Mouse (Mus musculus): Measurements from ENCODE around the gene Sprn. TPM values are rescaled to one million over a fixed set of nuclear protein-coding genes. Genes with fewer than 3 reads are reported as not detected.

The Sprn gene
- polyA plus RNA-seq, 1 experiment from 2014 or later = 1.3 TPM

DNA sequence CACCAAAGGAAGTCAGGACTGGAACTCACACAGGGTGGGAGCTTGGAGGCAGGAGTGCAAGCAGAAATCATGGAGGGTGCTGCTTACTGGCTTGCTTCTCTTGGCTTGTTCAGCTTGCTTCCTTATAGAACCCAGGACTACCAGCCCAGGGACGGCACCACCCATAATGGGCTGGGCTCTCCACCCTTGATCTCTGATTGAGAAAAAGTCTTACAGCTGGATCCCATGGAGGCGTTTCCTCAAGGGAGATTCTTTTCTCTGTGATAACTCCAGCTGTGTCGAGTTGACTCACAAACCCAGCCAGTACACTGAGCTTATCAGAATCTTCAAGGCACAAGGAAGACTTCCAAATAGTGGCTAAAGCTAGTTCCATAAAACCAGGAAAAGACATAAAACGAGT is 31.9 kb downstream of the Sprn start:
- no peak for ATAC-seq (ENCODE audit: insufficient number of reproducible peaks, low FRiP score, low TSS enrichment, low read depth)
- no peaks in the 10 kb centered on the region for H3K36me3 ChIP-seq
- H3K9me3 ChIP-seq (replicated peaks) = no peaks in the 10 kb centered on the region
- no peak overlapping the region for H3K4me2 ChIP-seq (replicated peaks)
- peaks cover 16% of the 10 kb centered on the region for H3K4me1 ChIP-seq
- H3K4me3 ChIP-seq (replicated peaks) = no peak overlapping the region
- 0 out of 2 replicates have a peak, but pooled peaks cover 3% of the 10 kb centered on the region for H3K27me3 ChIP-seq
- no peak overlapping the region for H3K27ac ChIP-seq (replicated peaks)
- WGBS = 33% methylated on average over 4 of the region's 4 CpGs
- no peak overlapping the region for H3K9ac ChIP-seq

DNA sequence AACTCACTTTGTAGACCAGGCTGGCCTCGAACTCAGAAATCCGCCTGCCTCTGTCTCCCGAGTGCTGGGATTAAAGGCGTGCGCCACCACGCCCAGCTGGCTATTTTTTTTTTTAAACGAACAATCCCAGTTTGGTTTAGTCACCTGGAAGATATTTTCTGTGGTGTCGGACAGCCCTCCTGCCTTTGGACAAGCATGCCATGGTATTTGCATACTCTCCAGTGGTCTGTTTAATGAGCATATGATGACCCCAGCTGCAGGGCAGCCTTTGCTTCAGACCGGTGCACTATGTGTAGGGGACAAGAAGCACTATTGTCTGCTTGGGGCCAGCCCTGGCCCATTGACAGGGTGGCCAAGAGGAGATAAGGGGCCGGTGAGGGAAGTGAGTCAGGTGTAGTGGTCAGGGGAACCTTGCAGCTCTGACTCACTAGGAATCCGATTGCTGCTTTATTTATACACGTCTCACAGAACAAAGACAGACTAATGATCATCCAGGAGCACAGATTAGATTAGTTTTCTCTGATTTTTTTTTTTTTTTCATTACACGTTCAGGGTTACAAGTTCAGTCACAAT is 33.3 kb downstream of the Sprn start:
- ATAC-seq (ENCODE audit: insufficient number of reproducible peaks, low FRiP score, low TSS enrichment, low read depth) = no peak
- Histone ChIP-seq H3K36me3 (no peaks in the 10 kb centered on the region), H3K9me3 (replicated peaks) (no peaks in the 10 kb centered on the region), H3K9ac (no peak overlapping the region), H3K27me3 (0 out of 2 replicates have a peak, but pooled peaks cover 3% of the 10 kb centered on the region), H3K27ac (replicated peaks) (no peak overlapping the region), H3K4me2 (replicated peaks) (no peak overlapping the region), H3K4me3 (replicated peaks) (no peak overlapping the region), H3K4me1 (peaks cover 9% of the 10 kb centered on the region; the same call in 1 of the 2 replicates)
- WGBS = 73% methylated on average over 13 of the region's 13 CpGs

DNA sequence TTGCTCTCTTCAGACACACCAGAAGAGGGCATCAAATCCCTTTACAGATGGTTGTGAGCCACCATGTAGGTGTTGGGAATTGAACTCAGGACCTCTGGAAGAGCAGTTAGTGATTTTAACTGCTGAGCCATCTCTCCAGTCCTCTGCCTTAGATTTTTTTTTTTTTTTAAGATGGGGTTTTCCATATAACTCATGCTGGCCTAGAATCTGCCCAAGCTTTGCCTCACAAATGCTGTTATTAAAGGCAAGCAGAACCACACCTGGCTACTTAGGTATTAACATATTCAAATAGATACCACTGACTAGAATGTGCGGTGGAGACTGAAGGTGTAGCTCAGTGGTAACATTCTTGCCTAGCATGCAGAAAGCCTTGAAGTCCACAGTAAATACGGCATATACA is 34.2 kb downstream of the Sprn start:
- Histone ChIP-seq H3K27ac (replicated peaks) (no peak overlapping the region), H3K9me3 (replicated peaks) (no peaks in the 10 kb centered on the region), H3K4me3 (replicated peaks) (no peak overlapping the region), H3K9ac (no peak overlapping the region), H3K27me3 (0 out of 2 replicates have a peak, but pooled peaks cover 3% of the 10 kb centered on the region), H3K36me3 (no peaks in the 10 kb centered on the region), H3K4me2 (replicated peaks) (no peak overlapping the region), H3K4me1 (0 out of 2 replicates have a peak, but pooled peaks cover 6% of the 10 kb centered on the region)
- 92% methylated on average over 2 of the region's 2 CpGs for WGBS
- no peak for ATAC-seq (ENCODE audit: insufficient number of reproducible peaks, low FRiP score, low TSS enrichment, low read depth)

DNA sequence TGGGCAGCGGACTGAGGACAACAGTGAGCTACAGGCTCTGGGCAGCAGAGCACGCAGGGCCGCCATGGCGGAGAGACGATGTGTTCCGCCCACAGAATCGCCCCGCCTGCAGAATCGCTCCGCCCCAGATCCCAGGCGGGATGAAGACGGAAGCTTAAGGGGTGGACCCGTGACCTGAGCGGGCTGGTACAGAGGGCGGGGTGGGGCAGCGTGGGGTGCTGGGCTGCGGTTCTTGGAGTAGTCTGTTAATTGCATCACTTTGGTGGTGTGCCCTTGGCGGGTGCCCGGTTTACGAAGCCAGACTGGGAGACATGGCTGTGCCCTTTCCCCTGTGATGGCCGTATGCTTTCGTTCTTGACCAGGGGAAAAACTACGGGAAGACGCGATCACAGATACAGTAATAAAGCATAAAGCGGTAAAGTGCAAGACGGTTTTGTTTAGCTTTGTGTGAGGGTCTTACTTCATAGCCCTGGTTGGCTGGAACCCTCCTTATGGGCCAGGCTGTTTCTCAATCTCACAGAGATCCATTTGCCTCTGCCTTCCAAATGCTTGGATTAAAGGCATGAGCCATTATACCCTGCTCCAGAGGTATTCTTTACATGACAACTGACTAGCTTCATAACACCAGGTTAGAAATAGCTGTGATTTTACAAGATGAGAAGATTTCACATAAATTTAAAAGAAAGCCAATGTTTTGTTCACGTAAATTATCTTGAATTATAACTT is 38.2 kb downstream of the Sprn start, which contains the start of gene Echs1:
Echs1 (minus strand) TSS at position 148 of the 726 bp plus-strand sequence.
- no peaks in the 10 kb centered on the region for H3K4me1 ChIP-seq
- peak within 1 kb of the TSS; percentile 72 for H3K9ac ChIP-seq
- H3K9me3 ChIP-seq (replicated peaks) = no peaks in the 10 kb centered on the region
- peak within 1 kb of the TSS; percentile 78 for H3K4me3 ChIP-seq (replicated peaks)
- H3K36me3 ChIP-seq = peaks cover 14% of the 10 kb centered on the region
- H3K27ac ChIP-seq (replicated peaks) = peak within 1 kb of the TSS; percentile 91
- H3K4me2 ChIP-seq (replicated peaks) = peak within 1 kb of the TSS; percentile 82
- WGBS = 4% methylated on average over 28 of the region's 28 CpGs
- 0 out of 2 replicates have a peak, but pooled peaks cover 2% of the 10 kb centered on the region for H3K27me3 ChIP-seq
- peak; percentile 92 for ATAC-seq (ENCODE audit: insufficient number of reproducible peaks, low FRiP score, low TSS enrichment, low read depth)

DNA sequence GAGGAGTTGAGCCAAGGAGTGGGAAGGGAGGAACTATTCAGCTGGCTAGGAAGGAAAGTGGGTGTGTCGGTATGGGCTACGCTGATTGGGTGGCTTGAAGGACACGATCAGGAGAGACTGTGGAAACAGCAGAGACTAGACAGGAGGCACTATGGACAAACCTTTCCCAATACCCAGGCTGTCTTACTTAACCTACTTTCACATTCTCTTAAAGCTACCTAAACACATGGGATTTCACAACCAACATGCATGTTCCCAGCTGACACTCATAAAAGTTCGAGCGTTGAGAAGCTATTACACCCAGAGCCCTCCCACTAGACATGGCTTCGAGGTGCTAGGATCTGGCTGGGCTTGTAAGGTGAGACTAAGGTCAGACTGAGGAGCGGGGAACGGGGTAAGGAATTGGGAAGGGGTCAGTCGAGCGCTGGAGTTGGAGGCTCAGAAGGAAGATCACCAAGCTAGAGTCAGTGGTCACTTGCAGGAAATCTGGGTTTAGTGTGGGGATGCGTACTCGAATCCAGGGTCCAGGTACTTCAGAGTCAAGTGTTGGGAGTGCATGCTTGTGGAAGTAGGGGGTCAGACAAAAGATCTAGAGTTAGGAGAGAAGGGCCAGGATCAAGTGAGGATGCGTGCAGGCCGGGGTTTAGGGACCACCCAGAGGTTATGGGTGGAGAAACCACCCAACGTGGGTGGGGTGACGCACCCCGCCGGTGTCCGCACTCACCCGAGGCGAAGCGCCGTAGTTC is 38.9 kb downstream of the Sprn start, which contains the start of gene Paox:
Paox (plus strand) TSS at position 217 of the 746 bp plus-strand sequence.
- Histone ChIP-seq H3K4me3 (replicated peaks) (peak within 1 kb of the TSS; percentile 78), H3K9ac (peak within 1 kb of the TSS; percentile 72), H3K36me3 (peaks cover 21% of the 10 kb centered on the region), H3K4me1 (no peaks in the 10 kb centered on the region), H3K27me3 (no peaks in the 10 kb centered on the region), H3K9me3 (replicated peaks) (no peaks in the 10 kb centered on the region), H3K4me2 (replicated peaks) (peak within 1 kb of the TSS; percentile 82), H3K27ac (replicated peaks) (peak within 1 kb of the TSS; percentile 91)
- WGBS = 1% methylated on average over 23 of the region's 23 CpGs
- ATAC-seq (ENCODE audit: insufficient number of reproducible peaks, low FRiP score, low TSS enrichment, low read depth) = peak; percentile 70

DNA sequence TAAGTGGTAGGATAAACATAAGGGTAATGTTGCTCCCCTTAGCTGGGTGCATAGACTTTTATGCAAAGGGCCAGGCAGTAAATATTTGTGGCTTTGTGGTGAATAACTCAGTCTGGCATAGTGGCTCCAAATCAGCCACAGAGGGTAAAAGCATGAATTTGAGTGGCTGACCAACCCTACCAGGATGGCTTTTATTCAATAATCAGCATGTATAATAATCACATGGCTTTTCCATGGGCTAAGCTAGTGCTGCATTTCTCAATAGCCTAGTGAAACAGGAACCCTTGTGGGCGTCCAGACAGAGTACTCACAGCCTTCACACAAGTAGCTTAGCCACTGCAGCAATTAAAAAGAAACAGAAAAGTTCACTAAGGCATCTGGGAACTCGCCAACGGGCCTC is 42.7 kb downstream of the Sprn start:
- WGBS = 61% methylated on average over 3 of the region's 3 CpGs
- H3K4me3 ChIP-seq (replicated peaks) = no peak overlapping the region
- no peak overlapping the region for H3K27ac ChIP-seq (replicated peaks)
- no peaks in the 10 kb centered on the region for H3K27me3 ChIP-seq
- peak; percentile 49; the same call in 1 of the 2 replicates for ATAC-seq (ENCODE audit: insufficient number of reproducible peaks, low FRiP score, low TSS enrichment, low read depth)
- H3K9me3 ChIP-seq (replicated peaks) = no peaks in the 10 kb centered on the region
- H3K9ac ChIP-seq = no peak overlapping the region
- no peaks in the 10 kb centered on the region for H3K4me1 ChIP-seq
- H3K4me2 ChIP-seq (replicated peaks) = no peak overlapping the region
- peaks cover 58% of the 10 kb centered on the region for H3K36me3 ChIP-seq

DNA sequence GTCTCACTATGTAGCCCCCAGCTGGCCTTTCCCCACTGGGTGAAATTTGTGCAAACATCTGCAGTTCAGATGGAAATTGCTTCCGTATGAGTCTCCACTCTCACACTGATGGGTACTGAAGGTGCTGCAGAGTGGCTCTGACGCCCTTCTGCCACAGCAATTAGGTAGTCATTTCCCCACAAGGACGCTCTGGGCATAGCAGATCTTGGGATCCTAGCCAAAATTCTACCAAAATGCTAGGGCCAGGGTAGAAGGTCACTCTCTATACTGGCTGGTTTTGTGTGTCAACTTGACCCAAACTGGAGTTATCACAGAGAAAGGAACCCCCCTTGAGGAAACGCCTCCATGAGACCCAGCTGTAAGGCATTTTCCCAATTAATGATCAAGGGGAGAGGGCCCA is 50.7 kb downstream of the Sprn start:
- WGBS = 72% methylated on average over 4 of the region's 4 CpGs

DNA sequence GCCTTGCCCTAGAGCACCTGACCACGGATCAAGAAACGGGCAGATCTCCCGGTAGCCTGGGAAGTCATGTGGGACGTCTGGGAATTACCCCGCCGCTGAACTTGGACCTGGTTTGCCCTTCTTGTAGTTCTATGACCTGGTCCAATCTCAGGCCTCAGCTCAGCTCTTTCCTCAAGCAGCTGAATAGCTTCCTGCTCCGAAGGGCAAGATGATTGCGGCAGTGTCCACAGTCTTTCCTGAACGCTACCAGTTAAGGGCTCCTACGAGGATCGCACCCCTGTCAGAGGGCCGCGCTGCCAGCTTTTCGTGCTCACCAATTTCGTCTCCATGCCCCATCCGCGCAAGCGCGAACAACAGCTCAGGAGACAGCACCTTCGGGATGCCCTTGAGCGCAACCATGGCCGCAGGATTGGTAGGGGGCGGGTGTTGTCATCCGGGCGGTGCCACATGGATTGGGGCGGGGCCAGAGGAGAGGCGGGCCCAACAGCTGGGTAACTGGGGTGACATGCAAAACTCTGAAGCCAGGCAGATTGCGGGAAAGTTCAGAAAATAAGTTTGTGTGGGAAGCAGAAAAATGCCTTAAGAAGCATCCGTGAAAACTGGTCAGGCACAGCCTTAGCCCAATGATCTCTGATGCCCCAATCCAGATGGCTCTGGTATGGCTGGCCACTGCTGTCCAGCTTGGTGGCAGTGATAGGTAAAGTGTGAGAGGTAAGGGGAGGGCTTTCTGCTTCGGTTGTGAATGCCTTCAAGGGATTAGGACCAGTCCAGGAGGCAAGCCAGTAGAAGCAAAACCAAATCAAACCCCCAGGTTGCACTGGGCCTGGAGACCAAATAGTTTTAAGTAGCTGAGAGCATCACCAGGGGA is 52.5 kb downstream of the Sprn start, which contains the start of gene Fuom:
Fuom (minus strand) TSS at position 449 of the 868 bp plus-strand sequence.
- H3K27ac ChIP-seq (replicated peaks) = no peak within 1 kb of the TSS
- peak within 1 kb of the TSS; percentile 49 for H3K4me3 ChIP-seq (replicated peaks)
- peak; percentile 86 for ATAC-seq (ENCODE audit: insufficient number of reproducible peaks, low FRiP score, low TSS enrichment, low read depth)
- H3K4me2 ChIP-seq (replicated peaks) = peak within 1 kb of the TSS; percentile 78
- no peaks in the 10 kb centered on the region for H3K9me3 ChIP-seq (replicated peaks)
- no peaks in the 10 kb centered on the region for H3K27me3 ChIP-seq
- H3K36me3 ChIP-seq = peaks cover 19% of the 10 kb centered on the region
- H3K9ac ChIP-seq = peak within 1 kb of the TSS; percentile 35; the same call in 1 of the 2 replicates
- WGBS = 2% methylated on average over 30 of the region's 30 CpGs
- peaks cover 12% of the 10 kb centered on the region for H3K4me1 ChIP-seq

More for the DNA sequence above, 50.7 kb downstream of the Sprn start:
- H3K36me3 ChIP-seq = peaks cover 36% of the 10 kb centered on the region
- no peak overlapping the region for H3K4me2 ChIP-seq (replicated peaks)
- H3K9ac ChIP-seq = no peak overlapping the region
- H3K27ac ChIP-seq (replicated peaks) = no peak overlapping the region
- no peaks in the 10 kb centered on the region for H3K27me3 ChIP-seq
- H3K9me3 ChIP-seq (replicated peaks) = no peaks in the 10 kb centered on the region
- H3K4me3 ChIP-seq (replicated peaks) = no peak overlapping the region
- peaks cover 12% of the 10 kb centered on the region for H3K4me1 ChIP-seq
- ATAC-seq (ENCODE audit: insufficient number of reproducible peaks, low FRiP score, low TSS enrichment, low read depth) = no peak

DNA sequence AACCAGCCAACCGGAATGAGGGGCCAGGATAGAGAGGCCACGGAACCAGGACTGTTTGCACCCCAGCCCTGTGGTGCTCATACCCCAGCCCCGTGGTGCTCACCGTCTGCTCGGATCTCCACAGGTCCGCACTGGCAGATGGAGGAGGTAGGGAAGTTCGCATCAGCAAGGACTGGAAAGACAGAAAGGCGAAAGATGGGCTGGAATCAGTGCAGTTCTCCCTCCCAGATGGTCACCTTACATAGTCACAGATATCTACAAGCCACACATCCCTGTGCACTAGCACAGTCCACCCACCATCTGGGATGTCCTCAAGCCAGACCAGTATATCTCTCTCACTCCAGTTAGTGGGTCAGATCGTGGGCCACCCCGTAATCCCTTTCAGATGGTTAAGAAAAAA is 53.2 kb downstream of the Sprn start:
- H3K27ac ChIP-seq (replicated peaks) = no peak overlapping the region
- H3K4me2 ChIP-seq (replicated peaks) = peak overlapping the region; percentile 78
- WGBS = 70% methylated on average over 10 of the region's 10 CpGs
- H3K36me3 ChIP-seq = peaks cover 14% of the 10 kb centered on the region
- H3K9me3 ChIP-seq (replicated peaks) = no peaks in the 10 kb centered on the region
- no peaks in the 10 kb centered on the region for H3K27me3 ChIP-seq
- ATAC-seq (ENCODE audit: insufficient number of reproducible peaks, low FRiP score, low TSS enrichment, low read depth) = no peak
- H3K4me3 ChIP-seq (replicated peaks) = peak overlapping the region; percentile 49
- no peak overlapping the region for H3K9ac ChIP-seq
- H3K4me1 ChIP-seq = peaks cover 12% of the 10 kb centered on the region

All from embryonic facial prominence, embryonic 15.5 days (tissue).